Mouse (Mus musculus): ENCODE measurements around the gene Cpne7. TPM values are rescaled to one million over a fixed set of nuclear protein-coding genes. Genes with fewer than 3 reads are reported as not detected.
A peak's percentile ranks its signal among the peaks of the same experiment; 100 is the strongest.

Gene Cpne7
- 2.9 and 3.2 TPM in 2 replicates for polyA plus RNA-seq (2011; ENCODE audit: insufficient read depth, insufficient read length, low read depth, missing spikeins)

DNA sequence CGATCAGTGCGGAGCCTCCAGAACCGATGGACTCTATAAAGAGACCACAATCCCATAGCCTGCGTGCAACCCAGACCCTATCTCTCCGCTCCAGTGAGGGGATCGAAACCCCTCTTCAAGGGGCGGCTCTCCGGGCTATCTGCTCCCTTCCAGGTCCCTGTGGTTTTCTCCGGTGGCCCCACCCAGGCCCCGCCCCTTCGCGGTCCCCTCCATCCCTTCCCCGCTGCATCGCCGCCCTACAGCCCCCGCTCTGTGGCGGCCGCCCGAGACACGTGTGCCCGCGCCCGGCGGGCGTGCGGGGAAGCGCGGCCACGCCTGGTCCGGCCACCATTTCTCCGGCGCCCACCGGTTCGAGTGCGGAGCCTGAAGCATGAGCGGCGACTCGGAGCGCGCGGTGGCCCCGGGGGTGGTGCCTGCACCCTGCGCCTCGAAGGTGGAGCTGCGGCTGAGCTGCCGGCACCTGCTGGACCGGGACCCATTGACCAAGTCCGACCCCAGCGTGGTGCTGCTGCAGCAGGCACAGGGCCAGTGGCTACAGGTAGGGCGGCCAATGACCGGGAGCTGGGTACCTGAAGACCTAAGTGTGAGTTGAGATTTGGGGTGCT is at the start of gene Cpne7:
Gene Cpne7, plus strand, starts transcription at position 248 of the 605 bp plus-strand sequence.
- no peaks in the 10 kb centered on the region for H3K9me3 ChIP-seq (replicated peaks; ENCODE audit: control insufficient read depth, insufficient read depth, low read length, poor library complexity, severe bottlenecking)
- H3K27ac ChIP-seq (ENCODE audit: insufficient read depth, low read length) = no peak within 1 kb of the TSS
- H3K4me3 ChIP-seq (ENCODE audit: low read depth, low read length) = peak within 1 kb of the TSS; percentile 60
- TF ChIP-seq EP300 (IDR thresholded peaks at IDR 0.05; ENCODE audit: insufficient read depth, low read depth, low read length) = no peak
- no peak for TF ChIP-seq CTCF (IDR thresholded peaks at IDR 0.05; ENCODE audit: low read depth, low read length)
- no peak for TF ChIP-seq POLR2A (IDR thresholded peaks at IDR 0.05; ENCODE audit: insufficient read depth, low read length)
- H3K4me1 ChIP-seq (ENCODE audit: control insufficient read depth, insufficient read depth, low read length) = no peaks in the 10 kb centered on the region
- peak within 1 kb of the TSS; percentile 66 for H3K9ac ChIP-seq (ENCODE audit: low read depth, poor library complexity, severe bottlenecking)
- H3K27me3 ChIP-seq (ENCODE audit: control insufficient read depth, insufficient read depth, low read length, poor library complexity, severe bottlenecking) = peaks cover 16% of the 10 kb centered on the region; the same call in 1 of the 2 replicates
- H3K36me3 ChIP-seq (ENCODE audit: control insufficient read depth, insufficient read depth, low read length, poor library complexity, severe bottlenecking) = no peaks in the 10 kb centered on the region

DNA sequence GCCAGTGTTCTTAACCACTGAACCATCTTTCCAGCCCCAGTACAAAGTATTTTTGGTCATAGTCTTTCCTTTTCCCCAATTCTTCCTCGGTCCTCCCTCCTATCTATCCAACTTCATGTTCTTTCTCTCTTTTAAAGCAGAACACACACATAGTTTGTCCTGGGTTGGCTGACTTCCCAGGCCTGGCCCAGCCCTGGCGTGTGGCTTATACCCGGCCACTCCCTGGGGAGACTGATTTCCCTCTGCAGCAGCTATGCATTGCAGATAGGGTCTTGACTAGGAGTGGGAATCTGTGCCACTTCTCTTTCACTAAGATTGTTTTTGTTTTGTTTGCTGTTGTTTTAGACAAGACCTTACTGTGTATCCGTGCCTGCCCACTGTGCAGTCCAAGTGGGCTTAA is 46.0 kb upstream of the Cpne7 start:
- Histone ChIP-seq H3K4me1 (ENCODE audit: control insufficient read depth, insufficient read depth, low read length) (peaks cover 2% of the 10 kb centered on the region), H3K36me3 (ENCODE audit: control insufficient read depth, insufficient read depth, low read length, poor library complexity, severe bottlenecking) (peaks cover 24% of the 10 kb centered on the region), H3K9me3 (replicated peaks; ENCODE audit: control insufficient read depth, insufficient read depth, low read length, poor library complexity, severe bottlenecking) (no peaks in the 10 kb centered on the region)

DNA sequence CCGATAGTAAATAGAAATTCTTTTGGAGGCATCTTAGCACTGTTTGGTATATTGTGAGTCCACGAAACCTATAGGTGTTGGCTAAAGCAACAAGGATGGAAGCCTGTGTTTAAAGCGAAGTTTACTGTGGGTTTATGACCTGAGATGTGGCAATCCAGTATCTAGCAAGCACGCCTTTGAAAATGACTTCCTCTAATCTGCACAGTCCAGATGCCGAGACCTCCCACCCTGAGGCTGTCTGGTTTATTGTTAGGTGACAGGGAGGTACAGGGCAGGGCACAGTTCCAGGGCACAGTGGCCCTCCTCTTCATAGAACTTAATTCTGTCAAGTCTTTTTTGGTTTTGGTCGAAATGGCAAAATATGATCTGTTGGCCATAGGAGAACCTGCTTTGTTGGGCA is 40.0 kb upstream of the Cpne7 start:
- TF ChIP-seq CTCF (IDR thresholded peaks at IDR 0.05; ENCODE audit: low read depth, low read length) = no peak
- no peak for TF ChIP-seq EP300 (IDR thresholded peaks at IDR 0.05; ENCODE audit: insufficient read depth, low read depth, low read length)
- TF ChIP-seq POLR2A (IDR thresholded peaks at IDR 0.05; ENCODE audit: insufficient read depth, low read length) = no peak
- Histone ChIP-seq H3K36me3 (ENCODE audit: control insufficient read depth, insufficient read depth, low read length, poor library complexity, severe bottlenecking) (peaks cover 30% of the 10 kb centered on the region), H3K9me3 (replicated peaks; ENCODE audit: control insufficient read depth, insufficient read depth, low read length, poor library complexity, severe bottlenecking) (no peaks in the 10 kb centered on the region), H3K9ac (ENCODE audit: low read depth, poor library complexity, severe bottlenecking) (no peak overlapping the region), H3K4me1 (ENCODE audit: control insufficient read depth, insufficient read depth, low read length) (no peaks in the 10 kb centered on the region), H3K27ac (ENCODE audit: insufficient read depth, low read length) (no peak overlapping the region), H3K27me3 (ENCODE audit: control insufficient read depth, insufficient read depth, low read length, poor library complexity, severe bottlenecking) (no peaks in the 10 kb centered on the region), H3K4me3 (ENCODE audit: low read depth, low read length) (no peak overlapping the region)

More for the DNA sequence above, 46.0 kb upstream of the Cpne7 start:
- Histone ChIP-seq H3K9ac (ENCODE audit: low read depth, poor library complexity, severe bottlenecking) (no peak overlapping the region), H3K27ac (ENCODE audit: insufficient read depth, low read length) (no peak overlapping the region), H3K27me3 (ENCODE audit: control insufficient read depth, insufficient read depth, low read length, poor library complexity, severe bottlenecking) (no peaks in the 10 kb centered on the region), H3K4me3 (ENCODE audit: low read depth, low read length) (no peak overlapping the region)
- TF ChIP-seq CTCF (IDR thresholded peaks at IDR 0.05; ENCODE audit: low read depth, low read length) = no peak
- TF ChIP-seq EP300 (IDR thresholded peaks at IDR 0.05; ENCODE audit: insufficient read depth, low read depth, low read length) = no peak
- no peak for TF ChIP-seq POLR2A (IDR thresholded peaks at IDR 0.05; ENCODE audit: insufficient read depth, low read length)

DNA sequence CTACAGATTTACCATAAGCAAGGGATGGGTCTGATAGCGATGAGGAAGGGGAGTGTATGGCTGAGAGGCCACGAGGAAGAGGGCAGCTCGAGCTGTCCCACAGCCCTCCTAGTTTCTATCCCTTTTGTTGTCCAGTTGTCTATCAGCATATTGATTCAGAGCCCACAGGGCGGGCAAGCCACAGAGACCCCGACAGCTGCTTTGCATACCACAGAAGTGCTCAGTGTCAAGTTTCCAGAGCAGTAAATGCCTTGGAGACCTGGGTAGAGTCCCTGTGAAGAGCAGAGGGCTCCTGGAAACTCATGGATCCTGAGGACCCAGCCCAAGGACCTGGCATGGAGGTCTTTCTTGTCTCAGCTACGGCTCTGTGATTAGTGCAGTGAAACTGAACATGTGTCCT is 34.2 kb upstream of the Cpne7 start:
- H3K9me3 ChIP-seq (replicated peaks; ENCODE audit: control insufficient read depth, insufficient read depth, low read length, poor library complexity, severe bottlenecking) = no peaks in the 10 kb centered on the region
- H3K9ac ChIP-seq (ENCODE audit: low read depth, poor library complexity, severe bottlenecking) = no peak overlapping the region
- no peaks in the 10 kb centered on the region for H3K27me3 ChIP-seq (ENCODE audit: control insufficient read depth, insufficient read depth, low read length, poor library complexity, severe bottlenecking)
- no peak overlapping the region for H3K4me3 ChIP-seq (ENCODE audit: low read depth, low read length)
- TF ChIP-seq CTCF (IDR thresholded peaks at IDR 0.05; ENCODE audit: low read depth, low read length) (no peak), EP300 (IDR thresholded peaks at IDR 0.05; ENCODE audit: insufficient read depth, low read depth, low read length) (no peak), POLR2A (IDR thresholded peaks at IDR 0.05; ENCODE audit: insufficient read depth, low read length) (no peak)
- H3K4me1 ChIP-seq (ENCODE audit: control insufficient read depth, insufficient read depth, low read length) = no peaks in the 10 kb centered on the region
- H3K27ac ChIP-seq (ENCODE audit: insufficient read depth, low read length) = no peak overlapping the region
- H3K36me3 ChIP-seq (ENCODE audit: control insufficient read depth, insufficient read depth, low read length, poor library complexity, severe bottlenecking) = peaks cover 36% of the 10 kb centered on the region

DNA sequence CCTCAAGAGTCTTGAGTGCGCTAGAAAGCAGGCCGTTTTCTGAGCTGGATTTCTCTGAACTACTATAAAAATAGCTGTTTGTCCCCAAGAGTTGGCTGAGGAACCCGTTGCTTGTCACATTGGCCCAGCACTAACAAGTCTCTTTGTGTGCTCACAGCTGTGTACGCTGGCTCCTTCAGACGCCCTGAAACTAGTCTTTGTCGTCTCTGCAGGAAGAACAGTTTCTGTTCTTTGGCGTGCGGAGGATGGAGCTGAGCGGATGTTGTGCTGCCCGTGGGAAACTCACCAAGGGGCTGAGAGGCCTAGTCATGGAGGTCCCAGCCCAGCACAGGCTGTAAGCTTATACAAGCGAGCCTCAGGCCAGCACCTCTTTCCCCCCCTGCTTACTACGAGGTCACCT is 33.6 kb upstream of the Cpne7 start:
- Histone ChIP-seq H3K9me3 (replicated peaks; ENCODE audit: control insufficient read depth, insufficient read depth, low read length, poor library complexity, severe bottlenecking) (no peaks in the 10 kb centered on the region), H3K9ac (ENCODE audit: low read depth, poor library complexity, severe bottlenecking) (no peak overlapping the region), H3K4me1 (ENCODE audit: control insufficient read depth, insufficient read depth, low read length) (no peaks in the 10 kb centered on the region), H3K36me3 (ENCODE audit: control insufficient read depth, insufficient read depth, low read length, poor library complexity, severe bottlenecking) (peaks cover 39% of the 10 kb centered on the region), H3K4me3 (ENCODE audit: low read depth, low read length) (no peak overlapping the region), H3K27ac (ENCODE audit: insufficient read depth, low read length) (no peak overlapping the region), H3K27me3 (ENCODE audit: control insufficient read depth, insufficient read depth, low read length, poor library complexity, severe bottlenecking) (no peaks in the 10 kb centered on the region)
- TF ChIP-seq POLR2A (IDR thresholded peaks at IDR 0.05; ENCODE audit: insufficient read depth, low read length) = no peak
- no peak for TF ChIP-seq EP300 (IDR thresholded peaks at IDR 0.05; ENCODE audit: insufficient read depth, low read depth, low read length)
- no peak for TF ChIP-seq CTCF (IDR thresholded peaks at IDR 0.05; ENCODE audit: low read depth, low read length)

DNA sequence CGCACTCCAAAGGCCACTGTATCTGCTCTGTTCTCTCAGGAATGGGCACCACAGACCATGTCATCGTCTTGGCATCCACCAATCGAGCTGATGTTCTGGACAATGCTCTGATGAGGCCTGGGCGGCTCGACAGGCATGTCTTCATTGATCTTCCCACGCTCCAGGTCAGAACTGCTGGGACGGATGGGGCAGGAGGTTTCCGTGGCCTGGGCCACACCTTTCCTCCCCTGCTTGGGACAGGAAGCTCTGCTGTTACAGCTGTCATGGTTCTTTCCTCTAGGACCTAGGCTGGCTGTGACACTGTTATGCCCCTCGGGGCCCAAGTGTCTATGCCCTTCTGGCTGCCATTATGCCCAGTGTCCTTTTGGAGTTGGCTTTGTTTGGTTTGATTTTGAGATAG is 29.9 kb upstream of the Cpne7 start:
- Histone ChIP-seq H3K9ac (ENCODE audit: low read depth, poor library complexity, severe bottlenecking) (no peak overlapping the region), H3K9me3 (replicated peaks; ENCODE audit: control insufficient read depth, insufficient read depth, low read length, poor library complexity, severe bottlenecking) (no peaks in the 10 kb centered on the region), H3K4me1 (ENCODE audit: control insufficient read depth, insufficient read depth, low read length) (no peaks in the 10 kb centered on the region), H3K4me3 (ENCODE audit: low read depth, low read length) (no peak overlapping the region), H3K27ac (ENCODE audit: insufficient read depth, low read length) (no peak overlapping the region), H3K36me3 (ENCODE audit: control insufficient read depth, insufficient read depth, low read length, poor library complexity, severe bottlenecking) (peaks cover 35% of the 10 kb centered on the region; the same call in 1 of the 2 replicates), H3K27me3 (ENCODE audit: control insufficient read depth, insufficient read depth, low read length, poor library complexity, severe bottlenecking) (no peaks in the 10 kb centered on the region)
- TF ChIP-seq CTCF (IDR thresholded peaks at IDR 0.05; ENCODE audit: low read depth, low read length) (no peak), EP300 (IDR thresholded peaks at IDR 0.05; ENCODE audit: insufficient read depth, low read depth, low read length) (no peak), POLR2A (IDR thresholded peaks at IDR 0.05; ENCODE audit: insufficient read depth, low read length) (no peak)

Measured in ES-Bruce4 (cell line).